Mouse (Mus musculus) adrenal gland, postnatal 14 days (tissue): ENCODE data around the gene Rtn1. TPM values are rescaled to one million over a fixed set of nuclear protein-coding genes. Genes with fewer than 3 reads are reported as not detected.

Experiments used
- DNase-seq: peaks from one replicate; pipeline ENCODE4 v3.0.0; 2021; ENCODE audit warnings: mixed read lengths
- total RNA-seq: library from RNA; stranded (reverse); gene quantifications from 2 replicates; pipeline ENCODE4 v1.2.3, GENCODE M21; 2021

The Rtn1 gene
- total RNA-seq, 1 experiment from 2014 or later = 19.1 TPM

DNA sequence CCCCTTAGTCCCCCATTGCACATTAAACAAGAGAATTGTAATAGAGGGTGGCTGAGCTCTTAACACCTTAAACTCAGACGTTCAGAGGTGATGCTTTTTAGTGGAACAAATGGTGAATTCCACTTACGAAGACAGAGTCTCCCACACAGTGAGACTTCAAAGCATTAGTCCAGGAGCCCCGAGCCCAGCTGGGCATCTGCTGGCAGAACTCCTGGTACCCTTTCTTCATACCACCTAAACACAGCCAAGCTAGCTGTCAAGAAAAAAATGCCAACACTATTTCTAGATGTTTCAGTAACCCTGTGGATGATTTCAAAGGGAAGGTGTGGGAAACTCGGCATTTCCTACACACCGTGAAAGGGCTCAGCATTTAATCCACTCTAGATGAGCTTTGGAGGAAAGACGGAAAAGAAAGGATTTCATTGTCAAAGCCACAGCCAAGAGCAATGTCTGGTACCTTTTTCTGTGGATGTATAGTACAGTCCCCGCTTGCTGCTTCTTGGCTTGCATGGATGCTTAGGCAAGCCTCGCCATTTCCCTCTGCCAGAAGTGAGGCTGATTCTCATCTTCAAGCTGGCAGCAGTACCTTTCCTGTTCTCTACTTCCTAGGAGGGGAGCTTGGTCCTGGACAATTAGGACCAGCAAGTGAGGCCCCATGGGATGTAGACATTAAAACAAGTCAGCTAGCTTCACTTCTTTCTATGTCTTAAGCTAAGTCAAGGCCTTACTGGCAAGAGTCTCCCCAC is 179.2 kb downstream of the Rtn1 start:
- no peak for DNase-seq

DNA sequence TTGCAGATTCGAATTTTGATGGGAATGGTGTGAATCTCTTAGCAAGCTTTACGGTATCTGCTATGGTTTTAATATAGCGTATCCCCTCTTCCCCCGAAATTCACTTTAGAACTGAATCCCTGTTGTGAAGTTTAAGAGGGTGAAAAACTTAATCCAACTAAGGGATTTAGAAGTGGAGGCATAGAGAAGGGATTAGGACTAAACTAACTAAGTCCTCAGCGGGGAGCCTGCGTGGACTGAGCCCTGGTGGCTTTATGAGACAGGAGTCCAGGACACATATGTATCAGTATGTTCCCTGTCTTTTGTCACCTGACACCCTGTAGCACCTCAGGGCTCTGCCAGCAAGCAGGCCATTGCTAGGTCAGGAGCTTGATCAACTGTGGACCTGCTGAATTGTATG is 181.1 kb downstream of the Rtn1 start:
- DNase-seq = no peak

DNA sequence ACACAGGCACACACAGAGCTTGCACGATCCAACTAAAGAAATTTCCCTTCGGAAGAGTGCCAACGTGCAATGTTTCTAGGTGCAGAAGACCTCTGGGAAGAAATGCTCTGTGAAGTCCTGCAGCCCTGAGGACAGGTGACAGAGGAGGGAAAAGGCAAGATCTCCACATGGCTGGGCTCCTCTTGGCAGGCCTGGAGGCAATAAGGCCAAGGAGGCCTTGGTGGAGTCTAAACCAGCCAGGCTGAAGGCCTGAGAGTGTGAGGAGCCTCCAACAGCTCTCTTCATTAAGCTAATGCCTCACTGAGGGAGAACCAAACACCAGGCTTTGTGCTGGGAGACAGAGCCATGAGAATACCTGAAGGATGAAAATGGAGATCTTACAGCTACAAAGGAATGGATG is 183.5 kb downstream of the Rtn1 start:
- DNase-seq = no peak

DNA sequence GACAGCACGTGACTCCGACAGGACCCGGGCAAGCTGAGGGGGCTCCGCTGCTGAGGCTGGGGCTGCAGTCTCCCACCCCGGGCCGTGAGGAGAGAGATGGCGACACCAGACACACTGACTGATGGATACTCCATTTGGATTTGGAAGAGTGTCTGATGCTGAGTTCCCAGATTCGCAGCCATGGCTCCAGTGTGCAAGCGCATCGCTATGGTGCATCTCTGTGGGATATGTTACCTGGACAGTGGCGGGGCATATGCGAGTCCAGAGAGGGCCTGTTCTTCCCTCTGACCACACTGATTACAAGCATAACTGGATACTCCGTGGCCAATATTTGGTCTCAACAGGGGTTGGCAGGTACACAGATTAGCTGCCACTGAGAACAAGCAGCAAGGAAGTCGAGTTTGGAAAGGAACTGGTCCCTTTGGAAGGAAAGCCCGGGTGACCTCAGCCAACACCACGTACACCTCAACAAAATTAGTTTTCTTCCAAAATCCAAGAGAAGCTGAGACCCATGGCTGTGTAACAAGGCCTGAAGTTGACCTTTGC is 185.2 kb downstream of the Rtn1 start:
- DNase-seq = no peak

DNA sequence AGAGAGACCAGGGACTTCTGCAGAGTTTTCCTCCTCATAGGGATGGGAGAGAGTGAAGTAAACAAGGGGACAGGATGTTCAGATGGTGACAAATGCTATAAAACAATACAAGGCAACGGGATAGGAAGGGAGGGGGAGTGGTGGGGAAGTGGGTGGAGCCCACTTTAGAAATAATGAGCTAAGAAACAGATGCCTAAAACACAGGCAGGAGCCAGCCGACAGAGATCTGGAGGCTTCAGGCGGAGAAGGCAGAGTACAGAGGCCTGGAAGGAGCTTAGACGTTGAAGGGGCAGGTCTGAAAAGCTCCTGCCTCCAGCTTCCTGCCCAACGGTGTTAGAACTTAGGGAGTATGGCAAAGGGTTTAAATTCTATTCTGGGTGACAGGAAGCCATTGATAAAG is 195.3 kb downstream of the Rtn1 start:
- DNase-seq = no peak

DNA sequence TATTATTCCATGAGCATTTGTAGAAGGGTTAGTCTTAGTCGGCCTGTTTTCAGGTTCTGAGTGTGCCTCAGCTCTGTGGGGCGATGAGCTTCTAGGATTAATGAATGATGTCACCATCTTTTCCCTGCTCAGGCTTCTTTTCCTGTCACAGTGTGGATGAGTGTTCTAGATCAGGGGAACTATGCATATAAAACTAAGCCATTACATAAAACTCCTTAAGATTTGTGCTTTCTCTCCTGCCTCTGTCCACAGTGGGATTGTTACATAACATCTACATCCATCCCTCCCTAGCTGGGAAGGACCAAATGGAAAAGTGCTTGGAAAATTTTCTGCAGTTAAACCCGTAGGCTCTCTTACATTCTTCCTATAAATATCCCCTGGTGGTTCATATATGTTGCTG is 208.0 kb downstream of the Rtn1 start:
- no peak for DNase-seq

DNA sequence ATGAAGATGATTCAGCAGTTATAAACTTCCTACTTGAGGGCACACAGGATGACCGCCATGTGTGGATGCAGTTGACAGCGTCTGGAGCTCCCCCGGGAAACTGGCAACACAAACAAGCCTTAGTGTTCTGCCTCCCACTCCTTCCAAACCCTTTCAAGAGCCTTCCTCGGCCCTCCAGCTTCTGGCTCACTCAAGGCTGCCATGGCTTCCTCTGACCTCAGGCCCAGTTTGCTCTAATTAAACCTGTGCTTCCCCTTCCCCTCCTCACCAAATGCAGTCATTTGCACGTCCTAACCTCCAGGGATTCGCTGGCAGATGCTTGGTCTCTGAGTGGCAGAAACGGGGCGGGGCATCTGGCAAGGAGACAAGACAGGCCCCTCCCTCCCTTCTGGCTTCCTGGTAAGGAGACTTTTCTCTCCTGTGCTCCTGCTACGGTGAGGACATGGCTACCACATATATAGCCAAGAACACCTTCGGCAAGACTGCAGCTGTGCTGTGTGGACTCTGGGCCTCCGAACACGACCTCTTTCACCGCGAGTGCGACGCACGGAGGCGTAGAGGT is 210.8 kb downstream of the Rtn1 start:
- DNase-seq = peak; percentile 31

DNA sequence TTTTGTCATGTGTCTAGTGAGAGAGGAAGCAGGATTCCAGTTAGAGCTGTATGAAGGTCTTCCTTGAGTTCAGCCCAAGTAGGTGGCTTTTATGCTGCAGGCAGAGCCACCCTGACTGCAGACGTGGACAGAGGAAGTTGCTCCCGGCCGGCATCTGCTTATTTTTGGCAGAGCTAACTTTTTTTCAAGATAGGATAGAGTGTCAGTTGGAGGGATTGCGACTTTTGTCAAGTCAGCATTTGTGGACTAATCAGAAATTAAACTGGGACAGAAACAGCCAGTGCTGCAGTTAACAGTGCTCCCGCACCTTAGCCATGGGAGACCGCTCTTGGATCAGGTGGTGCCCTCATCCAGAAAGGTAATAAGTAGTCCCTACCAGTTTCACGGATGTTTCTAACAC is 211.4 kb downstream of the Rtn1 start:
- no peak for DNase-seq

DNA sequence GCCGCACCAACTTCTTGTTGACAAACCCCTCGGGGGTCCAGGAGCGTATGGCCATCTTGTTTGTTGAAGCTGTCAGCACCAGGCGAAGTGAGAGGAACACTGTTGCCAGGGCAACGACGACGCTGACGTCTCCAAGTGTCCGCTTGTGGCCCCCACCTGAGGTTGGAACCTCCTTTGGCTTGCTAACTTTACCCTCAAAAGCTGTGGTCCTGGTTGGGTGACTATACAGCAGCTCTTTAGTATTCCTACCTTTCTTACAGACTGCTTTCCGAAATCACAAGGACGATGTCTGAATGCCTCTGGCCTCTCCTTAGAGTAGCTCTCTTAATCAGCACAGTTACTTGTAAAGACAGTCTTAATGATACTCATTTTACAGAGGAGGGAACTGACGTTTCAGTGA is 223.9 kb downstream of the Rtn1 start, which contains the start of gene Ccdc175:
Gene Ccdc175, minus strand, starts transcription at position 101 of the 400 bp plus-strand sequence.
- no peak for DNase-seq

DNA sequence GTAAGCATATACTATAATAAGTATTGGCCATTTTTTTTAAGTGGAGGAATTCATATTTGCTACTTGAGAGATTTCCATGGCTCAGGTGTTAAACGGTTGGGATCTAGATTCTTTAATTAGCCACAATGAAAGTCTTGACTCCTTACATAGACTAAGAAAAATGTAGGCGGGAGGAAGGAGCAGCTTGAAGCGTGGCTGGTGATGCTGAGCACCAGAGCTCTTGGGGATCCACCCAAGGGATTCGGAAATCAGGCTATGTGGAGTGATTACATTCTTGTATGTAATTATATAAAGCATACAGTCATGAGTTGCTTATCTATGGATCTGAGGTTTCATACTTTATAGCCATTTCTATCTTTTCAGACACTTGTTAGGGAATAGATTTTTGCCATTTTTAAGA is 229.3 kb downstream of the Rtn1 start:
- DNase-seq = no peak

DNA sequence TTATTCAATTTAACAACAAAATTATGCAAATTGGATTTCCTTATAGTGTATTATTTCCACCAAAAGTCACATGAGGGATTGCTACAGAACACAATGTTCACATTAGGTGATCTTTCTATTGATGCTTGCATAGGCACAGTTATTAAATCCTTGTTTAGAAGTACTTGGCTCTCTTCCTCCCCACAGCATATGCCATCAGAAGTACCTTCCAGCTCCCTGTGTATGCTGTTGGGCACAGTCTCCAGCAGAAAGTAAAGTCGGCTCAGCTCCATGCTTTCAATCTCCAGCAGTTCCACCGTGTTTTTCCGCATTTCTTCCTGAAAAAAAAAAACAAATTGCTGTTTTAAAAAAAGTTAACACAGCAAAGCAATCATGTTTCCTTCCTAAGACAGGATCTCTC is 230.5 kb downstream of the Rtn1 start:
- DNase-seq = no peak

Other genes with a start within 250 kb of the Rtn1 start
- not detected in 2 replicates for gene Ccdc175, start 224.0 kb downstream of the Rtn1 start, total RNA-seq
- 2.9 and 4.4 TPM in 2 replicates for gene Lrrc9, start 32.8 kb upstream of the Rtn1 start, total RNA-seq
- gene Pcnx4, start 127.3 kb upstream of the Rtn1 start, total RNA-seq = 6.4 and 7.2 TPM in 2 replicates
- gene Gm4756, start 240.6 kb upstream of the Rtn1 start, total RNA-seq = not detected in 2 replicates